8 mouse cellular contexts compared by ENCODE assay signal in genomic region chr7:4813105-4813791, GRCm38 (mm10). TPM values are rescaled to one million over a fixed set of nuclear protein-coding genes. Genes with fewer than 3 reads are reported as not detected.
A peak's percentile ranks its signal among the peaks of the same experiment; 100 is the strongest.
DNase-seq lines count a peak whose midpoint lies in the region; ATAC-seq and TF ChIP-seq lines count a peak whose summit lies in the region.

No protein-coding gene starts in this region.

- peak overlapping the region; percentile 99 for H3K4me3 ChIP-seq in kidney, embryonic 14.5 days (ENCODE audit: low read length)
- peak overlapping the region; percentile 62 to 66 for H3K4me3 ChIP-seq in MEL (ENCODE audit: control insufficient read depth in 1 of 2, insufficient read depth in 1 of 2, low read depth in 2 of 2, low read length in 2 of 2)
- peak overlapping the region; percentile 62 for H3K4me3 ChIP-seq in heart, embryonic 16.5 days (ENCODE audit: low read length)
- H3K4me3 ChIP-seq in midbrain, embryonic 10.5 days = peak overlapping the region; percentile 83

- peak overlapping the region; percentile 48 for H3K9ac ChIP-seq in kidney, embryonic 14.5 days (ENCODE audit: low read depth, low read length)
- H3K9ac ChIP-seq in MEL (ENCODE audit: control insufficient read depth, low read depth, low read length, poor library complexity, severe bottlenecking) = peak overlapping the region; percentile 69
- peak overlapping the region; percentile 72 for H3K9ac ChIP-seq in heart, embryonic 16.5 days (ENCODE audit: low read length)

- 30% methylated on average over 8 of the region's 8 CpGs for WGBS in kidney, embryonic 14.5 days
- 23% methylated on average over 8 of the region's 8 CpGs for WGBS in heart, embryonic 16.5 days
- 27% methylated on average over 8 of the region's 8 CpGs for WGBS in midbrain, embryonic 10.5 days

- no peaks in the 10 kb centered on the region for H3K27me3 ChIP-seq in kidney, embryonic 14.5 days (ENCODE audit: control insufficient read depth, insufficient read depth, low read length)
- no peaks in the 10 kb centered on the region for H3K27me3 ChIP-seq in MEL (ENCODE audit: control insufficient read depth in 1 of 2, insufficient read depth in 2 of 2, low read length in 2 of 2)
- H3K27me3 ChIP-seq in heart, embryonic 16.5 days (ENCODE audit: control insufficient read depth, insufficient read depth, low read length) = no peaks in the 10 kb centered on the region
- no peaks in the 10 kb centered on the region for H3K27me3 ChIP-seq in midbrain, embryonic 10.5 days (ENCODE audit: low read depth, poor library complexity, severe bottlenecking)

- peaks cover 27% of the 10 kb centered on the region for H3K79me2 ChIP-seq in MEL (ENCODE audit: control insufficient read depth, insufficient read depth, low read length, poor library complexity)

- H3K4me1 ChIP-seq in kidney, embryonic 14.5 days (ENCODE audit: control insufficient read depth, insufficient read depth, low read length) = peaks cover 14% of the 10 kb centered on the region
- H3K4me1 ChIP-seq in MEL (ENCODE audit: control insufficient read depth in 1 of 2, insufficient read depth in 2 of 2, low read length in 2 of 2) = peaks cover 3 to 14% of the 10 kb centered on the region in 2 experiments
- H3K4me1 ChIP-seq in heart, embryonic 16.5 days (ENCODE audit: control insufficient read depth, insufficient read depth, low read length) = peaks cover 28% of the 10 kb centered on the region
- peaks cover 40% of the 10 kb centered on the region for H3K4me1 ChIP-seq in midbrain, embryonic 10.5 days

- TF ChIP-seq CTCF in MEL (IDR thresholded peaks at IDR 0.05 in 2 of 3, conservative IDR thresholded peaks at IDR 0.05 in 1 of 3; ENCODE audit: control insufficient read depth in 1 of 3, insufficient read depth in 1 of 3, low read depth in 2 of 3, low read length in 3 of 3, poor library complexity in 1 of 3, severe bottlenecking in 1 of 3) = no peak

- peak overlapping the region; percentile 82; the same call in 1 of the 2 replicates for H3K27ac ChIP-seq in kidney, embryonic 14.5 days (ENCODE audit: low read depth, low read length)
- H3K27ac ChIP-seq in MEL (ENCODE audit: control insufficient read depth, low read depth, low read length) = peak overlapping the region; percentile 78
- H3K27ac ChIP-seq in heart, embryonic 16.5 days (ENCODE audit: low read length) = peak overlapping the region; percentile 86
- H3K27ac ChIP-seq in midbrain, embryonic 10.5 days (replicated peaks) = peak overlapping the region; percentile 97

- no peaks in the 10 kb centered on the region for H3K9me3 ChIP-seq in kidney, embryonic 14.5 days (ENCODE audit: control insufficient read depth, low read length)
- H3K9me3 ChIP-seq in MEL (replicated peaks; ENCODE audit: insufficient read depth, low read length) = no peaks in the 10 kb centered on the region
- H3K9me3 ChIP-seq in heart, embryonic 16.5 days (replicated peaks; ENCODE audit: control insufficient read depth, low read length) = no peaks in the 10 kb centered on the region
- no peaks in the 10 kb centered on the region for H3K9me3 ChIP-seq in midbrain, embryonic 10.5 days (replicated peaks)

- no peak for TF ChIP-seq RAD21 in MEL (IDR thresholded peaks at IDR 0.05; ENCODE audit: low read depth, low read length)

- H3K36me3 ChIP-seq in kidney, embryonic 14.5 days (ENCODE audit: control insufficient read depth, insufficient read depth, low read length) = peaks cover 23% of the 10 kb centered on the region
- H3K36me3 ChIP-seq in MEL (ENCODE audit: control insufficient read depth in 1 of 2, insufficient read depth in 2 of 2, low read length in 2 of 2) = peaks cover 16 to 21% of the 10 kb centered on the region in 2 experiments
- peaks cover 20% of the 10 kb centered on the region for H3K36me3 ChIP-seq in heart, embryonic 16.5 days (ENCODE audit: control insufficient read depth, insufficient read depth)
- peaks cover 30% of the 10 kb centered on the region for H3K36me3 ChIP-seq in midbrain, embryonic 10.5 days

- no peak for TF ChIP-seq POLR2A in MEL (IDR thresholded peaks at IDR 0.05; ENCODE audit: control insufficient read depth in 1 of 2, insufficient read depth in 1 of 2, low read depth in 1 of 2, low read length in 2 of 2, poor library complexity in 1 of 2)

- H3K4me2 ChIP-seq in kidney, embryonic 14.5 days (replicated peaks; ENCODE audit: low read depth, low read length) = peak overlapping the region; percentile 51
- peak overlapping the region; percentile 64 for H3K4me2 ChIP-seq in heart, embryonic 16.5 days (ENCODE audit: low read depth, low read length)

- DNase-seq in kidney, postnatal 36 days = no peak
- DNase-seq in MEL (ENCODE audit: low read depth, low spot score) = peak; percentile 38
- no peak for DNase-seq in midbrain, embryonic 10.5 days (ENCODE audit: low spot score)
- no peak for DNase-seq in left cerebral cortex, adult 18-20 months (ENCODE audit: low spot score in 2 of 2)
- no peak for DNase-seq in embryo, embryonic 10.5 days (ENCODE audit: low spot score)
- DNase-seq in thymus, postnatal 25 days = no peak

- no peak for TF ChIP-seq EP300 in MEL (IDR thresholded peaks at IDR 0.05; ENCODE audit: low read depth in 1 of 2, low read length in 2 of 2)

- ATAC-seq in kidney, embryonic 14.5 days (ENCODE audit: low FRiP score, low TSS enrichment) = no peak
- no peak for ATAC-seq in heart, embryonic 16.5 days (replicated peaks; ENCODE audit: extremely low read depth, insufficient read depth, low FRiP score)

TF ChIP-seq in MEL, 35 proteins besides CTCF, POLR2A, EP300 and RAD21:
- peak; percentile 28; the same call in 1 of the 2 replicates for TF ChIP-seq MAX (IDR thresholded peaks at IDR 0.05; ENCODE audit: low read length)
- no peak for TF ChIP-seq ZNF384 (IDR thresholded peaks at IDR 0.05; ENCODE audit: low read depth, low read length)
- peak; percentile 46; the same call in 1 of the 2 replicates for TF ChIP-seq ZMIZ1 (IDR thresholded peaks at IDR 0.05; ENCODE audit: low read depth, low read length)

RNA-seq across cellular contexts. Expression of gene Ube2s, which starts 0.9 kb away (rescaled TPM):
- polyA plus RNA-seq in kidney, embryonic 14.5 days (2014; fragmentation: Nextera tagmentation; extraction: Ambion mirVana) = 465 and 546 TPM in 2 replicates
- 341 and 346 TPM in 2 replicates for total RNA-seq in MEL (2012; rRNA removed)
- 100 to 1,000 TPM in 1 of 2 experiments, not detected in 1; 740 TPM for polyA plus RNA-seq in MEL (2012; ENCODE audit: insufficient read depth in 1 of 2, insufficient read length in 2 of 2, low read depth in 1 of 2, low replicate concordance in 2 of 2, missing spikeins in 1 of 2)
- polyA plus RNA-seq in heart, embryonic 16.5 days (2015; fragmentation: Nextera tagmentation; extraction: Ambion mirVana) = 338 and 342 TPM in 2 replicates
- 357 and 426 TPM in 2 replicates for polyA plus RNA-seq in midbrain, embryonic 10.5 days (2016; fragmentation: Nextera tagmentation; extraction: Ambion mirVana)
- 100 to 1,000 TPM; 101 to 108 TPM for total RNA-seq in left cerebral cortex, adult 18-20 months (2021)

RNA-seq across cellular contexts. Expression of gene Rpl28, which starts 20.6 kb away (rescaled TPM):
- polyA plus RNA-seq in kidney, embryonic 14.5 days (2014; fragmentation: Nextera tagmentation; extraction: Ambion mirVana) = 251 and 292 TPM in 2 replicates
- total RNA-seq in MEL (2012; rRNA removed) = 2,026 and 2,264 TPM in 2 replicates
- 1,000 to 10,000 TPM in 1 of 2 experiments, 100 to 1,000 TPM in 1; 1,000 to 9,991 TPM for polyA plus RNA-seq in MEL (2012; ENCODE audit: insufficient read depth in 1 of 2, insufficient read length in 2 of 2, low read depth in 1 of 2, low replicate concordance in 2 of 2, missing spikeins in 1 of 2)
- 191 and 205 TPM in 2 replicates for polyA plus RNA-seq in heart, embryonic 16.5 days (2015; fragmentation: Nextera tagmentation; extraction: Ambion mirVana)
- 339 and 383 TPM in 2 replicates for polyA plus RNA-seq in midbrain, embryonic 10.5 days (2016; fragmentation: Nextera tagmentation; extraction: Ambion mirVana)
- 100 to 1,000 TPM; 439 to 453 TPM for total RNA-seq in left cerebral cortex, adult 18-20 months (2021)

RNA-seq across cellular contexts. Expression of gene Tmem238, which starts 23.8 kb away (rescaled TPM):
- polyA plus RNA-seq in kidney, embryonic 14.5 days (2014; fragmentation: Nextera tagmentation; extraction: Ambion mirVana) = 6.9 and 8.2 TPM in 2 replicates
- 20.9 and 23.8 TPM in 2 replicates for total RNA-seq in MEL (2012; rRNA removed)
- polyA plus RNA-seq in MEL (2012; ENCODE audit: insufficient read depth in 1 of 2, insufficient read length in 2 of 2, low read depth in 1 of 2, low replicate concordance in 2 of 2, missing spikeins in 1 of 2) = 10 to 100 TPM in 1 of 2 experiments, not detected in 1; 31.3 TPM
- polyA plus RNA-seq in heart, embryonic 16.5 days (2015; fragmentation: Nextera tagmentation; extraction: Ambion mirVana) = 5.8 and 6.7 TPM in 2 replicates
- 2.7 and 3.4 TPM in 2 replicates for polyA plus RNA-seq in midbrain, embryonic 10.5 days (2016; fragmentation: Nextera tagmentation; extraction: Ambion mirVana)
- total RNA-seq in left cerebral cortex, adult 18-20 months (2021) = 1 to 10 TPM; 2.0 to 3.1 TPM

RNA-seq across cellular contexts. Expression of gene Tmem190, which starts 30.5 kb away (rescaled TPM):
- polyA plus RNA-seq in kidney, embryonic 14.5 days (2014; fragmentation: Nextera tagmentation; extraction: Ambion mirVana) = 0.63 TPM in 1 of 2 replicates, not detected in the other
- not detected in 2 replicates for total RNA-seq in MEL (2012; rRNA removed)
- polyA plus RNA-seq in MEL (2012; ENCODE audit: insufficient read depth in 1 of 2, insufficient read length in 2 of 2, low read depth in 1 of 2, low replicate concordance in 2 of 2, missing spikeins in 1 of 2) = 1 to 10 TPM in 1 of 2 experiments, not detected in 1; 1.6 TPM
- not detected in 2 replicates for polyA plus RNA-seq in heart, embryonic 16.5 days (2015; fragmentation: Nextera tagmentation; extraction: Ambion mirVana)
- polyA plus RNA-seq in midbrain, embryonic 10.5 days (2016; fragmentation: Nextera tagmentation; extraction: Ambion mirVana) = not detected in 2 replicates
- total RNA-seq in left cerebral cortex, adult 18-20 months (2021) = not detected

RNA-seq across cellular contexts. Expression of gene Il11, which starts 30.6 kb away (rescaled TPM):
- polyA plus RNA-seq in kidney, embryonic 14.5 days (2014; fragmentation: Nextera tagmentation; extraction: Ambion mirVana) = 0.31 TPM in 1 of 2 replicates, not detected in the other
- 0.12 TPM in 1 of 2 replicates, not detected in the other for total RNA-seq in MEL (2012; rRNA removed)
- under 1 TPM in 1 of 2 experiments, not detected in 1; 0.07 TPM for polyA plus RNA-seq in MEL (2012; ENCODE audit: insufficient read depth in 1 of 2, insufficient read length in 2 of 2, low read depth in 1 of 2, low replicate concordance in 2 of 2, missing spikeins in 1 of 2)
- polyA plus RNA-seq in heart, embryonic 16.5 days (2015; fragmentation: Nextera tagmentation; extraction: Ambion mirVana) = 0.11 and 0.20 TPM in 2 replicates
- polyA plus RNA-seq in midbrain, embryonic 10.5 days (2016; fragmentation: Nextera tagmentation; extraction: Ambion mirVana) = 0.21 TPM in 1 of 2 replicates, not detected in the other
- under 1 TPM; 0.28 to 0.30 TPM for total RNA-seq in left cerebral cortex, adult 18-20 months (2021)
